ENCODE assay signal across 16 mouse cellular contexts in genomic region chr10:116761476-116762068, GRCm38 (mm10).
DNase-seq lines count a peak whose midpoint lies in the region; ATAC-seq and TF ChIP-seq lines count a peak whose summit lies in the region.
"Had no signal": no experiment of that assay in that cellular context is flagged by ENCODE, and none has a peak within 500 bp of the region (broad histone marks: within the 10 kb centered on the region; RNA-seq: fewer than 3 reads in every experiment).

No protein-coding gene starts in this region.

- no peaks in the 10 kb centered on the region for H3K36me3 ChIP-seq in lung, postnatal 0 days (ENCODE audit: insufficient read depth, low read length)
- no peaks in the 10 kb centered on the region for H3K36me3 ChIP-seq in embryonic facial prominence, embryonic 14.5 days (ENCODE audit: control insufficient read depth, insufficient read depth, low read length)
- H3K36me3 ChIP-seq in limb, embryonic 15.5 days = no peaks in the 10 kb centered on the region
- H3K36me3 ChIP-seq: lung, embryonic 15.5 days; midbrain, embryonic 12.5 days had no signal

- no peak overlapping the region for H3K4me2 ChIP-seq in lung, postnatal 0 days (replicated peaks; ENCODE audit: low read depth, low read length)
- peak overlapping the region; percentile 50 for H3K4me2 ChIP-seq in embryonic facial prominence, embryonic 14.5 days (ENCODE audit: low read depth, low read length)
- peak overlapping the region; percentile 26; the same call in 1 of the 2 replicates for H3K4me2 ChIP-seq in limb, embryonic 15.5 days
- H3K4me2 ChIP-seq: lung, embryonic 15.5 days; midbrain, embryonic 12.5 days had no signal

- no peak for TF ChIP-seq EP300 in lung, postnatal 0 days (IDR thresholded peaks at IDR 0.05)

- WGBS in lung, postnatal 0 days = 47% methylated on average over 4 of the region's 4 CpGs
- 40% methylated on average over 4 of the region's 4 CpGs for WGBS in embryonic facial prominence, embryonic 14.5 days
- WGBS in limb, embryonic 15.5 days = 44% methylated on average over 4 of the region's 4 CpGs

- H3K4me1 ChIP-seq in lung, postnatal 0 days (ENCODE audit: insufficient read depth, low read depth, low read length) = no peaks in the 10 kb centered on the region
- H3K4me1 ChIP-seq in embryonic facial prominence, embryonic 14.5 days (ENCODE audit: control insufficient read depth, insufficient read depth, low read length) = peaks cover 21% of the 10 kb centered on the region
- H3K4me1 ChIP-seq in limb, embryonic 15.5 days = peaks cover 16% of the 10 kb centered on the region
- H3K4me1 ChIP-seq: lung, embryonic 15.5 days had no signal

- H3K9ac ChIP-seq in lung, postnatal 0 days (replicated peaks; ENCODE audit: low read depth) = no peak overlapping the region
- H3K9ac ChIP-seq in embryonic facial prominence, embryonic 14.5 days (ENCODE audit: low read depth, low read length) = peak overlapping the region; percentile 49; the same call in 1 of the 2 replicates
- no peak overlapping the region for H3K9ac ChIP-seq in limb, embryonic 15.5 days
- H3K9ac ChIP-seq: lung, embryonic 15.5 days; midbrain, embryonic 12.5 days had no signal

- TF ChIP-seq CTCF in lung, postnatal 0 days (IDR thresholded peaks at IDR 0.05) = no peak

- H3K4me3 ChIP-seq in lung, postnatal 0 days (ENCODE audit: low read depth, low read length) = no peak overlapping the region
- H3K4me3 ChIP-seq in embryonic facial prominence, embryonic 14.5 days (ENCODE audit: low read depth, low read length) = no peak overlapping the region
- no peak overlapping the region for H3K4me3 ChIP-seq in limb, embryonic 15.5 days
- H3K4me3 ChIP-seq: lung, embryonic 15.5 days; midbrain, embryonic 12.5 days had no signal

- no peaks in the 10 kb centered on the region for H3K9me3 ChIP-seq in lung, postnatal 0 days (ENCODE audit: low read length)
- no peaks in the 10 kb centered on the region for H3K9me3 ChIP-seq in embryonic facial prominence, embryonic 14.5 days (ENCODE audit: control insufficient read depth, low read length)
- H3K9me3 ChIP-seq in limb, embryonic 15.5 days = no peaks in the 10 kb centered on the region
- H3K9me3 ChIP-seq: lung, embryonic 15.5 days; midbrain, embryonic 12.5 days had no signal

- H3K27me3 ChIP-seq in lung, postnatal 0 days (replicated peaks; ENCODE audit: insufficient read depth, low read length) = no peaks in the 10 kb centered on the region
- no peaks in the 10 kb centered on the region for H3K27me3 ChIP-seq in embryonic facial prominence, embryonic 14.5 days (replicated peaks; ENCODE audit: control insufficient read depth, insufficient read depth, low read length)
- H3K27me3 ChIP-seq in limb, embryonic 15.5 days = no peaks in the 10 kb centered on the region
- H3K27me3 ChIP-seq: lung, embryonic 15.5 days; midbrain, embryonic 12.5 days; Patski had no signal

- H3K27ac ChIP-seq in lung, postnatal 0 days (ENCODE audit: low read length) = no peak overlapping the region
- peak overlapping the region; percentile 81 for H3K27ac ChIP-seq in embryonic facial prominence, embryonic 14.5 days (replicated peaks; ENCODE audit: low read depth, low read length)
- peak overlapping the region; percentile 57; the same call in 1 of the 2 replicates for H3K27ac ChIP-seq in limb, embryonic 15.5 days
- H3K27ac ChIP-seq: lung, embryonic 15.5 days; midbrain, embryonic 12.5 days had no signal

- no peak for DNase-seq in lung, postnatal 0 days (ENCODE audit: low spot score)
- no peak for DNase-seq in lung, postnatal 4 days
- peak; percentile 62 for DNase-seq in embryonic facial prominence, embryonic 14.5 days (ENCODE audit: low spot score)
- no peak for DNase-seq in cerebellum, adult 11 months
- no peak for DNase-seq in layer of hippocampus, postnatal 36 days
- no peak for DNase-seq in layer of hippocampus, postnatal 14 days (ENCODE audit: low spot score in 2 of 2)
- DNase-seq: adrenal gland, adult 8-10 months; cerebellum, postnatal 25 days; heart, adult 11 months; heart, postnatal 14 days; kidney, adult 18-20 months had no signal

- ATAC-seq in lung, postnatal 0 days = peak; percentile 30; the same call in 1 of the 2 replicates
- peak; percentile 64; the same call in 1 of the 2 replicates for ATAC-seq in embryonic facial prominence, embryonic 14.5 days (ENCODE audit: low read depth)
- ATAC-seq in limb, embryonic 15.5 days (ENCODE audit: insufficient number of reproducible peaks, low FRiP score, low TSS enrichment, low read depth) = no peak
- ATAC-seq: CD4-positive, CD25-positive, alpha-beta regulatory T cell, adult 4 months; Patski had no signal
